Mouse (Mus musculus): ENCODE results near the gene 1810013L24Rik.
"Not testable (repeated sequence)": the region's sequence is repeated elsewhere in the genome, so short reads cannot be mapped to it uniquely, and the experiment has no call there.

The 1810013L24Rik gene

DNA sequence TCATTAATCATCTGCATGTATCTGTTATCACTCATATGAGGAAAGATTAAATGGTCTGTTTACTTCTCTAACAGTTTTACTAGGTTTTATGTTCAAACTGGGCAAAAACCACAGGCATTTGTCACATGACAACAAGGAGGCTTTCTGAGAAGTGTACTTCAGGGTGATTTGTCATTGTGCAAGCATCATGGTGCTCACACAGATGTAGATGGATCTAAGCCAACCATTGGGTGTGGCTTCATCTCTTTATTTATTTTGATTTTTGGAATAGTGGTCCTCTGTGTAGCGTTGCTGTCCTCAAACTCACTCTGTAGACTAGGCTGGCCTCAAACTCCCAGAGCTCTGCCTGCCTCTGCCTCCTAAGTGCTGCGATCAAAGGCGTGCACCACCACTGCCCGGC, 65.4 kb downstream of the 1810013L24Rik start:
- DNase-seq (ENCODE audit: low read depth, low spot score), result no peak

DNA sequence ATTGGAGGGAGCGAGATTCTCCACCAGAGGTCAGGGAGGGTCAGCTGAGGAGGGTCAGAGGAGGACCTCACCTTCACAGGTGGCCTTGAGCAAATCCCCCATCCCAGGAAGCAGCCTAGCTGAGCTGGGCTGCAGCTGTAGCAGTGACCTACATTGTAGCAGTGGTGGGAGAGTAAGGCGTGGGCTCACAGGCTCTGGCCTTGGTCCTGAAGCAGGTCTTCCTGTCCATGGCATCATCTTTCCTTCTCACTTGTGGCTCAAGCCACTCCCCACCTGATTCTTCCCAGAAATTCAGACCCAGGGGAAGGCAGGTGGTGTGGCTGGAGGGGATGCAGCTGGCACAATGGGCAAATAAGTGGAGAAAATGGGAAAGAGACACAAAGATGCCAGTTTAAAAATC, 76.2 kb downstream of the 1810013L24Rik start:
- not testable (repeated sequence) for DNase-seq (ENCODE audit: low read depth, low spot score)

Data from CD4-positive, CD25-positive, alpha-beta regulatory T cell, adult 2 months (primary cell).